Mouse (Mus musculus) bone marrow macrophage, adult 2 months (primary cell): ENCODE results near the gene Khdrbs1. TPM values are rescaled to one million over a fixed set of nuclear protein-coding genes. Genes with fewer than 3 reads are reported as not detected.
"Not testable (repeated sequence)": the region's sequence is repeated elsewhere in the genome, so short reads cannot be mapped to it uniquely, and the experiment has no call there.

Experiments
- H3K27ac ChIP-seq: 2 replicates; pipeline ENCODE4 v1.5.1; 2012; ENCODE audit warnings: low read depth, low read length; ENCODE audit not compliant: insufficient read depth
- H3K4me1 ChIP-seq: 2 replicates; pipeline ENCODE4 v1.6.1; 2012; ENCODE audit warnings: low read length; ENCODE audit not compliant: control insufficient read depth, insufficient read depth
- H3K4me3 ChIP-seq: 2 replicates; pipeline ENCODE4 v1.5.1; 2012; ENCODE audit warnings: mild to moderate bottlenecking, low read length, moderate library complexity; ENCODE audit not compliant: insufficient read depth
- CTCF ChIP-seq: IDR thresholded peaks from 2 replicates; pipeline ENCODE4 v1.5.1; 2012; ENCODE audit warnings: low read depth, mild to moderate bottlenecking, low read length, moderate library complexity
- POLR2A ChIP-seq: IDR thresholded peaks from 2 replicates; pipeline ENCODE4 v1.6.1; 2012; ENCODE audit warnings: mild to moderate bottlenecking, low read depth, low read length, borderline replicate concordance
- polyA plus RNA-seq: library from polyadenylated mRNA; stranded (reverse); fragments of >200 nt; gene quantifications from 2 replicates; pipeline ENCODE4 v1.2.4, GENCODE M21; 2012; ENCODE audit not compliant: missing spikeins, insufficient read depth, insufficient read length

Gene Khdrbs1
- polyA plus RNA-seq, 1 experiment = 67.1 TPM

DNA sequence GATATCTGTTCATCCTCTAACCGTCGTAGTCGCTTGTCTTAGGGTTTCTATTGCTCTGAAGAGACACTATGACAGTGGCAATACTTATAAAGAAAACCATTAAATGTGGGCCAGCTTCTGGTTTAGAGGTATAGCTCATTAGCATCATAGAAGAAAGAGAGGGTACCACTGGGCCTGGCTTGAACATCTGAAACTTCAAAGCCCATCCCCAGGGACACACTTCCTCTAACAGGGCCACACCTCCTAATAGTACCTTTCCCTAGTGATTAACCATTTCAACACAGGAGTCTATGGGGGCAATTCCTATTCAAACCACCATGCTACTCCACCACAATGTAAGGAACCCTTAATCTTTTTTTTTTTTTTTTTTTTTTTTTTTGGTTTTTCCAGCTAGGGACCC is 4.5 kb upstream of the Khdrbs1 start:
- no peak overlapping the region for H3K27ac ChIP-seq
- H3K4me3 ChIP-seq = no peak overlapping the region
- peaks cover 20% of the 10 kb centered on the region for H3K4me1 ChIP-seq
- TF ChIP-seq POLR2A (no peak), CTCF (no peak)

DNA sequence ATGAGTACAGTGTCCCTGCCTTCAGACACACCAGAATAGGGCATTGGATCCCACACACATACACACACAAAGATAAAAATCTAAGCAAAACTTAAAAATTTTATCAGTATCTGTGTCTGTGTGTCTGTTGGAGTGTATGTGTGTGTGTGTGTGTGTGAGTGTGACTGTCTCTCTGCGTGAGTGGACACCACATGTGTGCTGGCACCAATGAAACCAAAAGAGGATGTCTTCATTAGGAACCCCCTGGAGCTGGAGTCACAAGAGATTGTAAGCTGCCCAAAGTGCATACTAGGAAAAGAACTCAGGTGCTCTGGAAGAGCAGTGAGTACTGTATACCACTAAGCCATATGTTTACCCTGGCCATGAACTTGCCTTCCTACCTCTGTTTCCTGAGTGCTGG is 4.0 kb upstream of the Khdrbs1 start:
- Histone ChIP-seq H3K4me3 (no peak overlapping the region), H3K27ac (no peak overlapping the region), H3K4me1 (peaks cover 20% of the 10 kb centered on the region)
- no peak for TF ChIP-seq CTCF
- TF ChIP-seq POLR2A = no peak

- TF ChIP-seq CTCF = no peak
- TF ChIP-seq POLR2A = no peak
- Histone ChIP-seq H3K27ac (peak overlapping the region; percentile 96), H3K4me3 (peak overlapping the region; percentile 73), H3K4me1 (peaks cover 24% of the 10 kb centered on the region)
Measured at GRCm38 (mm10) chr4:129743494-129743893, 1.4 kb upstream of the Khdrbs1 start.

- Histone ChIP-seq H3K27ac (peak overlapping the region; percentile 96), H3K4me1 (peaks cover 24% of the 10 kb centered on the region), H3K4me3 (peak overlapping the region; percentile 73)
- TF ChIP-seq POLR2A (no peak), CTCF (no peak)
Measured at GRCm38 (mm10) chr4:129743010-129743390, 897 bp upstream of the Khdrbs1 start.

DNA sequence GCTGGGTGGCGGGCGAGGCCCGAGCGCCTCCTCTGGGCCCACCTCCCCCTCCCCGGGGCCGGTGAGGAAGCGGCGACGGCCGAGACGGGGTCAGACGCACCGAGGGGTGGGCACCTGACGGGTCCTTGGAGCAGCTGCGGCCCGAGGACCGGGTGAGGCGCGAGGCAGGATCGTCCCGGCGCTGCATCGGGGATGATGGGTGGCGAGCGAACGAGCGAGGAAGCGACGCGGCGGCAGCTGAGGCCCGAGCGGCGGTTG is 200 bp downstream of the Khdrbs1 start:
- Histone ChIP-seq H3K4me3 (peak overlapping the region; percentile 87), H3K27ac (peak overlapping the region; percentile 93), H3K4me1 (peaks cover 29% of the 10 kb centered on the region)
- TF ChIP-seq CTCF = no peak

GRCm38 (mm10) chr4:129741251-129741973 is 691 bp downstream of the Khdrbs1 start:
- peak overlapping the region; percentile 93 for H3K27ac ChIP-seq
- H3K4me3 ChIP-seq = peak overlapping the region; percentile 87
- TF ChIP-seq POLR2A (no peak), CTCF (no peak)
- H3K4me1 ChIP-seq = peaks cover 29% of the 10 kb centered on the region

GRCm38 (mm10) chr4:129739111-129739645 is 2.9 kb downstream of the Khdrbs1 start:
- TF ChIP-seq CTCF = no peak
- TF ChIP-seq POLR2A = no peak
- Histone ChIP-seq H3K27ac (no peak overlapping the region), H3K4me3 (no peak overlapping the region), H3K4me1 (peaks cover 27% of the 10 kb centered on the region)

DNA sequence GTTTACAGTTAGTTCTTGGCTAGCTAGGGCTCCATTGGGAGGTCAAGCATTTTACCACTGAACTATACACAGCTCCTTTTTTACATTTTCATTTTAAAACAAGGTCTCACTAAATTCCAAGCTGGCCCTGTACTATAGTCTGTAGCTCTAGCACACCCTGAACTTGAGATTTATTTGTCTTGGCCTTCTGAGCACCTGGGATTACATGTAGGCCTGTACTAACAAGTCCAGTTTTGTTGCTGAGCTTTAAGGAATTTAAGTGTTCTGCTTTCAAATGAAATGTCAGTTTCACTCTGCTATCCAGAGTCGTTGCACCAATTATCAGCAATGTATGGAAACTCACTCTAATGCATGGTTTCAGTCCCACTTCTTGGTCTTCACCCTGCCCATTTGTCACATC is 5.9 kb downstream of the Khdrbs1 start:
- TF ChIP-seq CTCF = no peak
- TF ChIP-seq POLR2A = no peak
- peaks cover 33% of the 10 kb centered on the region for H3K4me1 ChIP-seq

DNA sequence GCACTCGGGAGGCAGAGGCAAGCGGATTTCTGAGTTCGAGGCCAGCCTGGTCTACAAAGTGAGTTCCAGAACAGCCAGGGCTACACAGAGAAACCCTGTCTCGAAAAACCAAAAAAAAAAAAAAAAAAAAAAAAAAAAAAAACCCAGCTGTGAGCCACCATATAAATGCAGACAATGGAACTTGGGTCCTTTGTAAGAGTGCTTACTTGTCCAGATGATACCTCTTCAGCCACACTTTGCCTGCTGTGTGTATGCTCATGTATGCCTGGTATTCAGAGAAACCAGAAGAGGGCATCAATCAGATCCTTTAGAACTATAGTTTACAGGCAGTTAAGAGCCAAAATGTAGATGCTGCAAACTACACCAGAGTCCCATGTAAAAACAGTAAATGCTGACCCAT is 6.6 kb downstream of the Khdrbs1 start:
- H3K27ac ChIP-seq, H3K4me3 ChIP-seq: not testable (repeated sequence)
- H3K4me1 ChIP-seq = peaks cover 33% of the 10 kb centered on the region

More for the DNA sequence above, 5.9 kb downstream of the Khdrbs1 start:
- no peak overlapping the region for H3K27ac ChIP-seq
- no peak overlapping the region for H3K4me3 ChIP-seq

DNA sequence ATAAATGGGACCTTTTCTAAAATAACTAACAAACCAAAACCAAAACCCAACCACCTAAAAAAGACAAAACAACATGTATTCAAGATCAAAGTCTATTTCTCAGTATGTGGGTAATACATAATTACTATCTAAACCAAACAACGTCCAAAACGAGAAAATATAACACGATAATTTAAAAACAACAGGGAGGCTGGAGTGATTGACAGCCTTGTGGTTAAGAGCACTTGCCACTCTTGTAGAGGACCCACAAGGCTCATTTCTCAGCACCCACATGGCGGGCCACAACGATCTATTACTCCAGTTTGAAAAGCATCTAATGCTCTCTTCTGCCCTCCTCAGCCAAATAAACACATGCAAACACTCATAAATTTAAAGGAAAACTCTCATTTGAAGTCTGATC is 10.7 kb downstream of the Khdrbs1 start:
- Histone ChIP-seq H3K27ac (no peak overlapping the region), H3K4me3 (no peak overlapping the region), H3K4me1 (peaks cover 22% of the 10 kb centered on the region)
- TF ChIP-seq CTCF (no peak), POLR2A (no peak)

DNA sequence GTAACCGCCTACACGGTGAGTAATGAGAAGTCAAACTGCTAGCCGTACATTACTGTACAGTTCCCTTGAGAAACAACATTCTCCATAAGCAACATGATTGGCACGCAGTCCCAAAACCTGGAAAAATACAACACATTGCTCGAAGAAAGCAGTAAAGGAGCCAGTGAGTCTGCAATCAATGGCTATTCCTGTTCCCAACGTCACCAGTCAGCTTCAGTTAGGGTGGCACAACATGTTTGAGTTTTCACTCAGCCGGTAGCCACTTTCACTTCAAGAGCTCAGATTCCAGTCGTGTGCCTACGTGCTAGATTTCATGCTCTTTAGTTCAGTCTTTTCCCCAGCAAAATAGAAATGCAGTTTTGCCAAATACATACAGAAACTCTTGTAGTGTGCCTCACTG is 25.8 kb downstream of the Khdrbs1 start:
- H3K27ac ChIP-seq = no peak overlapping the region
- TF ChIP-seq POLR2A = no peak
- H3K4me3 ChIP-seq = no peak overlapping the region

More for the DNA sequence above, 25.8 kb downstream of the Khdrbs1 start:
- peaks cover 7% of the 10 kb centered on the region; the same call in 1 of the 2 replicates for H3K4me1 ChIP-seq
